Mouse (Mus musculus) stomach, embryonic 16.5 days (tissue): ENCODE data around the gene Cflar. TPM values are rescaled to one million over a fixed set of nuclear protein-coding genes. Genes with fewer than 3 reads are reported as not detected.

Experiments
- ATAC-seq: fragments of 200-750 bp; cut with Nextera tagmentation; 2 replicates; pipeline ENCODE4 v1.8.0; 2017; ENCODE audit warnings: moderate number of reproducible peaks, moderate TSS enrichment; ENCODE audit not compliant: insufficient read depth, low FRiP score
- H3K27ac ChIP-seq: fragments of 300-500 bp; sonication (generic); 2 replicates; pipeline ENCODE4 v1.5.1; 2014; ENCODE audit warnings: low read length
- H3K27me3 ChIP-seq: fragments of 300-500 bp; sonication (generic); 2 replicates; pipeline ENCODE4 v1.6.1; 2014; ENCODE audit warnings: low read length, control low read depth, mixed read lengths; ENCODE audit not compliant: control insufficient read depth, insufficient read depth
- H3K36me3 ChIP-seq: fragments of 300-500 bp; sonication (generic); 2 replicates; pipeline ENCODE4 v1.6.1; 2014; ENCODE audit warnings: low read length; ENCODE audit not compliant: control insufficient read depth, insufficient read depth
- H3K4me1 ChIP-seq: fragments of 300-500 bp; sonication (generic); 2 replicates; pipeline ENCODE4 v1.6.1; 2014; ENCODE audit warnings: low read length, control low read depth, mixed read lengths; ENCODE audit not compliant: control insufficient read depth, insufficient read depth
- H3K4me2 ChIP-seq: fragments of 300-500 bp; sonication (generic); 2 replicates; pipeline ENCODE4 v1.6.1; 2014; ENCODE audit warnings: low read depth, low read length, mixed read lengths
- H3K4me3 ChIP-seq: fragments of 300-500 bp; sonication (generic); replicated peaks from 2 replicates; pipeline ENCODE4 v1.5.1; 2014; ENCODE audit warnings: mild to moderate bottlenecking, low read length
- H3K9ac ChIP-seq: fragments of 300-500 bp; sonication (generic); 2 replicates; pipeline ENCODE4 v1.6.1; 2014; ENCODE audit warnings: low read length
- H3K9me3 ChIP-seq: fragments of 300-500 bp; sonication (generic); replicated peaks from 2 replicates; pipeline ENCODE4 v1.6.1; 2016; ENCODE audit warnings: low read length, control low read depth; ENCODE audit not compliant: control insufficient read depth
- WGBS: fragments of 180-500 bp; shearing (Covaris S2); extraction: QIAGEN DNeasy Blood & Tissue Kit; methylation state at CpG from one replicate; pipeline ENCODE4 v1.1.7; 2014; 5-methylcytosine and 5-hydroxymethylcytosine counted together
- polyA plus RNA-seq: library from polyadenylated mRNA; unstranded; fragments of >200 nt; fragmentation: Nextera tagmentation; extraction: Ambion mirVana; gene quantifications from 2 replicates; pipeline ENCODE4 v1.2.1, GENCODE M21; 2015

Cflar gene
- polyA plus RNA-seq, 1 experiment from 2014 or later, result 34.2 TPM

GRCm38 (mm10) chr1:58723809-58724405 lies 12.6 kb downstream of the Cflar start:
- WGBS, result 57% methylated on average over 7 of the region's 7 CpGs
- Histone ChIP-seq H3K36me3 (peaks cover 10% of the 10 kb centered on the region; the same call in 1 of the 2 replicates), H3K9ac (no peak overlapping the region), H3K27me3 (no peaks in the 10 kb centered on the region), H3K4me3 (no peak overlapping the region), H3K27ac (peak overlapping the region; percentile 5; the same call in 1 of the 2 replicates), H3K9me3 (no peaks in the 10 kb centered on the region), H3K4me2 (no peak overlapping the region), H3K4me1 (peaks cover 7% of the 10 kb centered on the region; the same call in 1 of the 2 replicates)
- ATAC-seq, result no peak

- 72% methylated on average over 5 of the region's 9 CpGs for WGBS
- no peak for ATAC-seq
- H3K4me2 ChIP-seq, result no peak overlapping the region
Observed at GRCm38 (mm10) chr1:58724533-58724932, 13.2 kb downstream of the Cflar start.

DNA sequence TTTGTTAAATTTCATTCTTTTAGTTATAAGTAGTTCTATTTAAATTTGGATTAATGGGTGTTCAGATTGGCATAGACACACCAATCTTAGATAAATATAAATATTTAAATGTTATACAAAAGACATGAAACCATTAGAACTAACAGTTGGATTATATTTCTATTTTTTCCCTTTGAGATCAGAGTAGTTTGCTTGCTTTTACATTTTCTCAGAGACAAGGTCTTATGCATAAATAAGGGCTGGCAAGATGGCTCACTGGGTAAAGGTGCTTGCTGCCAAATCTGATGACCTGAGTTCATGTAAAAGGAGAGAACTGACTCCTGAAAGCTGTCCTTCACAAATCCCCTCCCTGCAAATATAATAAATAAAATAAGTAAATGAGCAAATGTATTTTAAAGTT lies 13.8 kb downstream of the Cflar start:
- ATAC-seq, result no peak
- Histone ChIP-seq H3K4me3 (no peak overlapping the region), H3K27ac (no peak overlapping the region), H3K27me3 (no peaks in the 10 kb centered on the region), H3K9me3 (no peaks in the 10 kb centered on the region), H3K4me2 (no peak overlapping the region), H3K9ac (no peak overlapping the region), H3K36me3 (peaks cover 15% of the 10 kb centered on the region; the same call in 1 of the 2 replicates), H3K4me1 (peaks cover 4% of the 10 kb centered on the region; the same call in 1 of the 2 replicates)

More at GRCm38 (mm10) chr1:58724533-58724932, 13.2 kb downstream of the Cflar start:
- H3K27ac ChIP-seq, result no peak overlapping the region
- no peak overlapping the region for H3K4me3 ChIP-seq
- no peaks in the 10 kb centered on the region for H3K27me3 ChIP-seq
- H3K36me3 ChIP-seq, result peaks cover 14% of the 10 kb centered on the region; the same call in 1 of the 2 replicates
- peaks cover 4% of the 10 kb centered on the region; the same call in 1 of the 2 replicates for H3K4me1 ChIP-seq
- no peaks in the 10 kb centered on the region for H3K9me3 ChIP-seq
- H3K9ac ChIP-seq, result no peak overlapping the region

DNA sequence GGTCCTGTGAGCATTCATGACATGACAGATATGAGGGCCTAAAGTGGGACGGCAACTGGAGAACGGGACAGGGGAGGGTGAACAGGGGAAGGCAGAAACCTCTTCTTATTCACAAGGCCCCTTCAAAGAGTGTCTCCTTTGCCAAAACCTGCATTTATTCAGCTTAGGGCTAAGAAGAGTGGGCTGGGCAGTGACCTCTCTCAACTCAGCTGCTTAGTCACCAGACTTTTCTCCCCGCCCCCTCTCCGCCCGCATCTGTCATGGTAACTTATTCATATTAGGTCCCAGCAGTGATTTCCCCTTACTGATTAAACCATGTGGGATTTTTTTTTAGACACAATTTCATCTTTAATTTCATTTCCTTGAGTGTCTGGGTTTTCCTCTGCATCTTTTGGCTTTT lies 14.5 kb downstream of the Cflar start:
- no peak overlapping the region for H3K9ac ChIP-seq
- H3K4me3 ChIP-seq, result no peak overlapping the region
- H3K36me3 ChIP-seq, result peaks cover 15% of the 10 kb centered on the region; the same call in 1 of the 2 replicates
- H3K4me2 ChIP-seq, result no peak overlapping the region
- H3K27me3 ChIP-seq, result no peaks in the 10 kb centered on the region
- ATAC-seq, result no peak
- WGBS, result 80% methylated on average over 5 of the region's 5 CpGs
- peaks cover 4% of the 10 kb centered on the region; the same call in 1 of the 2 replicates for H3K4me1 ChIP-seq
- no peak overlapping the region for H3K27ac ChIP-seq
- H3K9me3 ChIP-seq, result no peaks in the 10 kb centered on the region

GRCm38 (mm10) chr1:58727019-58727746 lies 15.9 kb downstream of the Cflar start:
- no peak overlapping the region for H3K9ac ChIP-seq
- no peak overlapping the region for H3K4me2 ChIP-seq
- ATAC-seq, result no peak
- no peak overlapping the region; the same call in 1 of the 2 replicates for H3K27ac ChIP-seq
- 83% methylated on average over 1 of the region's 1 CpGs for WGBS
- no peaks in the 10 kb centered on the region for H3K9me3 ChIP-seq
- H3K4me3 ChIP-seq, result no peak overlapping the region
- H3K27me3 ChIP-seq, result no peaks in the 10 kb centered on the region
- peaks cover 19% of the 10 kb centered on the region; the same call in 1 of the 2 replicates for H3K36me3 ChIP-seq
- peaks cover 4% of the 10 kb centered on the region; the same call in 1 of the 2 replicates for H3K4me1 ChIP-seq

DNA sequence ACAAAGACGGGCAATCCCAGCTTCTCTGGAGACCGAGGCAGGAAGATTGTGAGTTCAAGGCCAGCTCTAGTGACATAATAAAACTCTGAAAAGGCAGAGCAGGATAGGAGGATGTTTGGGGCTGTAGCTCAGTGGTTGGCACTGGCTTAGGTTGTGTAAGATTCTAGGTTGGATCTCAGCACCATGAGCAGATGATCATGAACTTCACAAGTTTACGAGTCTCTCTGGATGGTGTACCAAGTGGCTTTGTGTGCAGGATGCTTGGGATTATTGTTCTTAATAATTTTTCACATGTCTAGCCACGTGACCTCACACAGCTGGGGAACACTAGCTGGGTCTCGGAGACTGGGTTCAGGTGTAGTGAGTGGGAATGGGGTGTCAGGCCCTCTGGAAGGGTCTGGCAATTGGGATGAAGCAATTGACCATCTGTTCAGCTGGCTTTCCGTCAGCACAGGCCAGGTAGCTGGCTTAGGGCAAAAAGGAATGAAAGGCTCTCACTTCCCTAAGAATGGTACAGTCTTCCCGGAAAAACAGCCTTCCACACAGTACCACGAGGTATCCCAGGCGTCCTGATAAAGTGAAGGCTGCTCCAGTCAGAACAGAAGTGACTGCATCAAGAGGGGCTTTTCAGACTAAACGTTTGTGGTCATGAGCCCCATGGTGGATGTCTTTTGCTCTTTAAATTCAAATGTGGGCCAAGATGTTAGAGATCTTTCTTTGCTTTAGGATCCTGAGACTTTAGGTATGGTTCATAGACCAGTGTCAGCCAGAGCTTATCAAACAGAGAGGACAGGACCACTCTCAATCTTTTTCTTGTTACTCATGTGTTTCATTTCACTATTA lies 16.7 kb downstream of the Cflar start:
- Histone ChIP-seq H3K27me3 (no peaks in the 10 kb centered on the region), H3K9me3 (no peaks in the 10 kb centered on the region), H3K27ac (no peak overlapping the region), H3K4me2 (no peak overlapping the region), H3K9ac (no peak overlapping the region), H3K36me3 (peaks cover 19% of the 10 kb centered on the region; the same call in 1 of the 2 replicates), H3K4me1 (peaks cover 4% of the 10 kb centered on the region; the same call in 1 of the 2 replicates), H3K4me3 (no peak overlapping the region)
- WGBS, result 86% methylated on average over 10 of the region's 10 CpGs
- no peak for ATAC-seq

DNA sequence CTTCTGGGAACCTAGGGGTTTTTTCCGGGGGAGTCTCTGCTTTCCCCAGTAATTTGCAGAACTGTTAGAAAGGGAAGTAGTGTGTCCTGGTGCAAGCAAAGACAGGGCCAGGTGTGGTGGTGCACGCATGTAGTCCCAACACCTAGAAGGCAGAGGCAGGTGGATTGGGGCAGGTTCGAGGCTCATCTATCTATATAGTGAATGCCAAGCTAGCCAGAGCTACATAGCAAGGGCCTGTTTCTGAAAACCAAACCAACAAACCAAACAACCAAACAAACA lies 17.2 kb downstream of the Cflar start:
- Histone ChIP-seq H3K27me3 (no peaks in the 10 kb centered on the region), H3K9ac (no peak overlapping the region), H3K36me3 (peaks cover 23% of the 10 kb centered on the region; the same call in 1 of the 2 replicates), H3K4me1 (0 out of 2 replicates have a peak, but pooled peaks cover 4% of the 10 kb centered on the region), H3K9me3 (no peaks in the 10 kb centered on the region), H3K27ac (no peak overlapping the region), H3K4me2 (no peak overlapping the region), H3K4me3 (no peak overlapping the region)
- WGBS, result 91% methylated on average over 3 of the region's 3 CpGs
- no peak for ATAC-seq

DNA sequence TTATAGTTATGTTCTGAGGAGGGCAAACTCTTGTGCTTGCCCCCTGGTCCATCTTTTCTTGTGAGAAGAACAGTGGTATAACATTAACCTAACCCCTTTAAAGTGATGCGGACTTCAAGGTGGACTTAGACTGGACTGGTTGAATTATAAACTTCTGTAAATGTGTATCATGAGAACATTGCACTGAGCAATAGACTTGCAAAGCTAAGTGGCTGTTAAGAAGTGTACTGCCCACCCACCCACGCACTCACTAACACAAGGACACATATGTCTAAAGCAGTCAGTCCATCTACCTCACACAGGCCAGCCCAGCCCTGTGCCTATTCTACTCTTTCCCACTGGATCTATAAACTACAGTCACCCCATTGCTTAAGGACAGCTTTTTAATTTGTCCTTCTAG lies 22.3 kb downstream of the Cflar start:
- H3K9ac ChIP-seq, result no peak overlapping the region
- 88% methylated on average over 2 of the region's 2 CpGs for WGBS
- H3K27me3 ChIP-seq, result no peaks in the 10 kb centered on the region
- no peak overlapping the region for H3K4me3 ChIP-seq
- no peak overlapping the region for H3K4me2 ChIP-seq
- H3K36me3 ChIP-seq, result peaks cover 33% of the 10 kb centered on the region; the same call in 1 of the 2 replicates
- ATAC-seq, result no peak
- H3K4me1 ChIP-seq, result no peaks in the 10 kb centered on the region
- H3K27ac ChIP-seq, result no peak overlapping the region
- no peaks in the 10 kb centered on the region for H3K9me3 ChIP-seq
